Comparison of ENCODE assay signal across 25 mouse cellular contexts in the genomic region with DNA sequence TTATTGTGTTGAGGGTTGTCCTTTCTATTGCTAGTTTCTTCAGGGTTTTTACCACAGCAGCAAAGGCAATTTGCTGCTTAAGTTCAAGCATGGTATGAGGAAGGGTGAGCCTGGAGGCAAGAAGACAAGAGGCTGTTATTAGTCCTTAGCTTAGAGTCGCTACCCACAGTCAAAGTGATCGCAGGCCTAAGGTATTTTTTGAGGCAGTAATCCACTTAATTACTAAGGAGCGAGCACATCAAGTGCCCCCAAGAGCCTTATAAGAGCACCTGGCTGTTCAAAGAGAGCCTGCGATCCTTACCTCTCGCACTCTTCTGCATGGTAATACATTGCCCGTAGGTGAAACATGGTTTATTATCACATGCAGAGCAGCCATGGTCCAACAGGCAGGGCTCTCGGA. TPM values are rescaled to one million over a fixed set of nuclear protein-coding genes. Genes with fewer than 3 reads are reported as not detected.
DNase-seq lines count a peak whose midpoint lies in the region; TF ChIP-seq lines count a peak whose summit lies in the region.
"Had no signal": no experiment of that assay in that cellular context is flagged by ENCODE, and none has a peak within 500 bp of the region (broad histone marks: within the 10 kb centered on the region; RNA-seq: fewer than 3 reads in every experiment).

No protein-coding gene starts in this region.

- no peak for TF ChIP-seq POLR2A in lung, adult 2 months (IDR thresholded peaks at IDR 0.05; ENCODE audit: borderline replicate concordance, extremely low read depth, low read depth, low read length)

- no peaks in the 10 kb centered on the region for H3K4me1 ChIP-seq in lung, adult 2 months (ENCODE audit: control insufficient read depth, insufficient read depth, low read length)
- H3K4me1 ChIP-seq in hindbrain, embryonic 10.5 days (replicated peaks) = 0 out of 2 replicates have a peak, but pooled peaks cover 5% of the 10 kb centered on the region
- H3K4me1 ChIP-seq: embryonic facial prominence, embryonic 13.5 days; embryonic facial prominence, embryonic 15.5 days; forebrain, embryonic 10.5 days; forebrain, embryonic 12.5 days had no signal

- no peaks in the 10 kb centered on the region for H3K9me3 ChIP-seq in hindbrain, embryonic 10.5 days
- H3K9me3 ChIP-seq: embryonic facial prominence, embryonic 13.5 days; embryonic facial prominence, embryonic 15.5 days; forebrain, embryonic 10.5 days; forebrain, embryonic 12.5 days had no signal

- no peaks in the 10 kb centered on the region for H3K36me3 ChIP-seq in hindbrain, embryonic 10.5 days
- H3K36me3 ChIP-seq: embryonic facial prominence, embryonic 13.5 days; embryonic facial prominence, embryonic 15.5 days; forebrain, embryonic 10.5 days; forebrain, embryonic 12.5 days had no signal

- DNase-seq in lung, postnatal 10 days = peak; percentile 8
- DNase-seq in lung, adult 2 months = no peak
- peak; percentile 26 for DNase-seq in lung, postnatal 36 days
- no peak for DNase-seq in hindbrain, embryonic 10.5 days (ENCODE audit: low spot score)
- no peak for DNase-seq in thymus, postnatal 36 days
- DNase-seq: adrenal gland, adult 2 months; adrenal gland, postnatal 10 days; adrenal gland, postnatal 25 days; cerebellum, adult 11 months; cerebellum, adult 18-20 months; cerebellum, adult 8-10 months; cerebellum, adult 9-11 months; cerebellum, postnatal 14 days; cerebellum, postnatal 36 days; embryo, embryonic 11 days had no signal

- H3K27ac ChIP-seq in hindbrain, embryonic 10.5 days = no peak overlapping the region
- H3K27ac ChIP-seq: embryonic facial prominence, embryonic 13.5 days; embryonic facial prominence, embryonic 15.5 days; forebrain, embryonic 10.5 days; forebrain, embryonic 12.5 days had no signal

- 76% methylated on average over 7 of the region's 7 CpGs for WGBS in lung, adult 2 months
- 92% methylated on average over 7 of the region's 7 CpGs for WGBS in hindbrain, embryonic 10.5 days

- no peak overlapping the region for H3K4me3 ChIP-seq in lung, adult 2 months (replicated peaks; ENCODE audit: extremely low read depth, low read depth, low read length)
- no peak overlapping the region for H3K4me3 ChIP-seq in hindbrain, embryonic 10.5 days
- H3K4me3 ChIP-seq: embryonic facial prominence, embryonic 13.5 days; embryonic facial prominence, embryonic 15.5 days; erythroblast, embryonic 14.5 days; forebrain, embryonic 10.5 days; forebrain, embryonic 12.5 days had no signal

- H3K27me3 ChIP-seq in hindbrain, embryonic 10.5 days (ENCODE audit: insufficient read depth, poor library complexity, severe bottlenecking) = no peaks in the 10 kb centered on the region
- H3K27me3 ChIP-seq: embryonic facial prominence, embryonic 13.5 days; embryonic facial prominence, embryonic 15.5 days; forebrain, embryonic 12.5 days had no signal

- no peak for TF ChIP-seq CTCF in lung, adult 2 months (IDR thresholded peaks at IDR 0.05; ENCODE audit: insufficient read depth, low read length)

RNA-seq across cellular contexts. Expression of a gene that starts 4.9 kb away (rescaled TPM):
- not detected in 2 replicates for polyA plus RNA-seq in lung, adult 2 months (2012; rRNA removed)
- not detected in 2 replicates for polyA plus RNA-seq in hindbrain, embryonic 10.5 days (2016; fragmentation: Nextera tagmentation; extraction: Ambion mirVana)
- polyA plus RNA-seq: adrenal gland, adult 2 months; brain, embryonic 14.5 days; C2C12; embryonic facial prominence, embryonic 11.5 days; embryonic facial prominence, embryonic 13.5 days; embryonic facial prominence, embryonic 15.5 days; erythroblast, embryonic 14.5 days; forebrain, embryonic 10.5 days; forebrain, embryonic 12.5 days; forebrain, embryonic 14.5 days; forebrain, embryonic 16.5 days had no signal

RNA-seq across cellular contexts. Expression of a gene that starts 8.2 kb away (rescaled TPM):
- not detected in 2 replicates for polyA plus RNA-seq in lung, adult 2 months (2012; rRNA removed)
- not detected in 2 replicates for polyA plus RNA-seq in hindbrain, embryonic 10.5 days (2016; fragmentation: Nextera tagmentation; extraction: Ambion mirVana)
- polyA plus RNA-seq: adrenal gland, adult 2 months; brain, embryonic 14.5 days; C2C12; embryonic facial prominence, embryonic 11.5 days; embryonic facial prominence, embryonic 13.5 days; embryonic facial prominence, embryonic 15.5 days; erythroblast, embryonic 14.5 days; forebrain, embryonic 10.5 days; forebrain, embryonic 12.5 days; forebrain, embryonic 14.5 days; forebrain, embryonic 16.5 days had no signal

RNA-seq across cellular contexts. Expression of a gene that starts 17.3 kb away (rescaled TPM):
- polyA plus RNA-seq in lung, adult 2 months (2012; rRNA removed) = not detected in 2 replicates
- polyA plus RNA-seq in hindbrain, embryonic 10.5 days (2016; fragmentation: Nextera tagmentation; extraction: Ambion mirVana) = not detected in 2 replicates
- polyA plus RNA-seq: adrenal gland, adult 2 months; brain, embryonic 14.5 days; C2C12; embryonic facial prominence, embryonic 11.5 days; embryonic facial prominence, embryonic 13.5 days; embryonic facial prominence, embryonic 15.5 days; erythroblast, embryonic 14.5 days; forebrain, embryonic 10.5 days; forebrain, embryonic 12.5 days; forebrain, embryonic 14.5 days; forebrain, embryonic 16.5 days had no signal

RNA-seq across cellular contexts. Expression of a gene that starts 29.8 kb away (rescaled TPM):
- not detected in 2 replicates for polyA plus RNA-seq in lung, adult 2 months (2012; rRNA removed)
- not detected in 2 replicates for polyA plus RNA-seq in hindbrain, embryonic 10.5 days (2016; fragmentation: Nextera tagmentation; extraction: Ambion mirVana)
- polyA plus RNA-seq: adrenal gland, adult 2 months; brain, embryonic 14.5 days; C2C12; embryonic facial prominence, embryonic 11.5 days; embryonic facial prominence, embryonic 13.5 days; embryonic facial prominence, embryonic 15.5 days; erythroblast, embryonic 14.5 days; forebrain, embryonic 10.5 days; forebrain, embryonic 12.5 days; forebrain, embryonic 14.5 days; forebrain, embryonic 16.5 days had no signal

RNA-seq across cellular contexts. Expression of a gene that starts 36.3 kb away (rescaled TPM):
- not detected in 2 replicates for polyA plus RNA-seq in lung, adult 2 months (2012; rRNA removed)
- not detected in 2 replicates for polyA plus RNA-seq in hindbrain, embryonic 10.5 days (2016; fragmentation: Nextera tagmentation; extraction: Ambion mirVana)
- polyA plus RNA-seq: adrenal gland, adult 2 months; brain, embryonic 14.5 days; embryonic facial prominence, embryonic 11.5 days; embryonic facial prominence, embryonic 13.5 days; embryonic facial prominence, embryonic 15.5 days; erythroblast, embryonic 14.5 days; forebrain, embryonic 10.5 days; forebrain, embryonic 12.5 days; forebrain, embryonic 14.5 days; forebrain, embryonic 16.5 days had no signal

Comparison
In these comparisons a context has a peak if more than half of its experiments do, and no peak if none do; other contexts are left out.
1. DNase-seq: peak in lung, postnatal 10 days (single experiment) and lung, postnatal 36 days (single experiment); none in lung, adult 2 months (single experiment), hindbrain, embryonic 10.5 days (single experiment) and thymus, postnatal 36 days (0 of 2).